13 mouse cellular contexts compared by ENCODE assay signal in the genomic region with DNA sequence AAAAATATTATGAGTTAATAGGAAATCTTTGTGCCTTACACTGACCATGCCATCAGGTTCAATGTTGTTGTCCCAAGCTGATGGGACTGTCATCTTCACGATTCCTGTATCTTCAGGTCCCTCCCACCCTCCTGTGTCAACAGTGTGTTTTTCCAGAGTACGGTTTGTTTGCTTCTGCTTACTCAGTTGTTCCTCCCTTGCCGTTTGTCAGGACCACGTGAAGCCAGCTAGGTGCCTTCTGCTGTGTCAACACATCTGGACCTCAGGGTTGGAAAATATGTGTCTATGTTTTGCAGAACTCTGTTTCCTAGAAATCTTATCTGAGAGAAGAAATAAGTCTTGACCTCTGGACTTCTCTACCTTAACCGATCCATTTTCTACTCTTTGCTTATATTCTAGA.
"Had no signal": no experiment of that assay in that cellular context is flagged by ENCODE, and none has a peak within 500 bp of the region (broad histone marks: within the 10 kb centered on the region; RNA-seq: fewer than 3 reads in every experiment).

No protein-coding gene starts in this region.

- H3K9ac ChIP-seq: limb, embryonic 15.5 days; midbrain, embryonic 15.5 days; stomach, embryonic 15.5 days had no signal

- H3K4me3 ChIP-seq: limb, embryonic 15.5 days; megakaryocyte, embryonic 14.5 days; midbrain, embryonic 15.5 days; stomach, embryonic 15.5 days had no signal

- H3K4me1 ChIP-seq: limb, embryonic 15.5 days; megakaryocyte, embryonic 14.5 days; midbrain, embryonic 15.5 days; stomach, embryonic 15.5 days had no signal

- H3K27ac ChIP-seq: limb, embryonic 15.5 days; macrophage; midbrain, embryonic 15.5 days; stomach, embryonic 15.5 days had no signal

- H3K9me3 ChIP-seq: limb, embryonic 15.5 days; megakaryocyte, embryonic 14.5 days; midbrain, embryonic 15.5 days; stomach, embryonic 15.5 days had no signal

- H3K27me3 ChIP-seq: limb, embryonic 15.5 days; megakaryocyte, embryonic 14.5 days; midbrain, embryonic 15.5 days; stomach, embryonic 15.5 days had no signal

- H3K4me2 ChIP-seq: limb, embryonic 15.5 days; midbrain, embryonic 11.5 days; midbrain, embryonic 15.5 days; stomach, embryonic 15.5 days had no signal

- ATAC-seq: lung, postnatal 0 days; midbrain, embryonic 15.5 days had no signal

- DNase-seq: kidney, adult 18-20 months; layer of hippocampus, adult 9-11 months; layer of hippocampus, postnatal 36 days; lung, adult 2 months; right cerebral cortex, postnatal 14 days; thymus, postnatal 36 days had no signal
